Mouse (Mus musculus) G1E (cell line): ENCODE measurements around the gene Tmsb15l.
"Not testable (repeated sequence)": the region's sequence is repeated elsewhere in the genome, so short reads cannot be mapped to it uniquely, and the experiment has no call there.

Experiments used
- CTCF ChIP-seq: IDR thresholded peaks from 2 replicates; pipeline ENCODE4 v1.5.1; 2012; ENCODE audit warnings: low read depth, low read length, inconsistent platforms, mixed read lengths
- GATA1 ChIP-seq: IDR thresholded peaks from 2 replicates; pipeline ENCODE4 v1.6.1; 2012; ENCODE audit warnings: borderline replicate concordance, low read length, inconsistent platforms, mixed read lengths
- POLR2AphosphoS5 ChIP-seq: IDR thresholded peaks from 2 replicates; pipeline ENCODE4 v1.6.1; 2012; ENCODE audit warnings: low read depth, low read length, inconsistent platforms; ENCODE audit not compliant: insufficient replicate concordance
- TAL1 ChIP-seq: conservative IDR thresholded peaks from 2 replicates; pipeline ENCODE4 v1.6.1; 2012; ENCODE audit warnings: low read depth, low read length, inconsistent platforms, mixed read lengths

DNA sequence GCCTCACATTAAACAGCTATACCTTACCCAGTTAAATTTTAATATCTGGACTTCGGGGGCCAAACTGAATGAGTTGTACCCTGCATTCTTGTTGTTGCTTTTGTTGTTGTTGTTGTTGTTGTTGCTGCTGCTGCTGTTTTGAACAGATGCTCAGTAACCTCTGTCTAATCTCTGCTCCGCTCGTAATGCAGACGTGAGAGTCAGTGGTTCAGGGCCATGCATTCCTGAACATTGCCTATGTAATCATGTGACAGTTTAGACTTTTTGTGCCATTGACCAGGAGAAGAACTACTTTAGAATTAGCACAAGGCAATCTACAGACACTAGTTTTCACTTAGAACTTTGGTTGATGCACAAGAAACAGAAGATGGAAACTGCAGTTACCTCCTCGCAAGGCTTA is 18.4 kb downstream of the Tmsb15l start:
- not testable (repeated sequence) for TF ChIP-seq CTCF, POLR2AphosphoS5, GATA1, TAL1
